Mouse (Mus musculus) C2C12 (cell line): ENCODE data around the gene Tet1. TPM values are rescaled to one million over a fixed set of nuclear protein-coding genes. Genes with fewer than 3 reads are reported as not detected.

Experiments
- H3K27me3 ChIP-seq: one replicate; pipeline ENCODE4 v1.6.1; 2011; ENCODE audit not compliant: control insufficient read depth, insufficient read depth, insufficient read length
- H3K36me3 ChIP-seq: one replicate; pipeline ENCODE4 v1.6.1; 2011; ENCODE audit not compliant: control insufficient read depth, insufficient read depth
- H3K4me3 ChIP-seq: one replicate; pipeline ENCODE4 v1.5.1; 2011; ENCODE audit warnings: mild to moderate bottlenecking, control low read depth; ENCODE audit not compliant: poor library complexity, insufficient read depth, severe bottlenecking
- H3K79me2 ChIP-seq: one replicate; pipeline ENCODE4 v1.6.1; 2011; ENCODE audit not compliant: control insufficient read depth, insufficient read depth
- H3K79me3 ChIP-seq: one replicate; pipeline ENCODE4 v1.6.1; 2011; ENCODE audit warnings: low read depth, control low read depth
- H3ac ChIP-seq: one replicate; pipeline ENCODE3; 2011; ENCODE audit warnings: low read depth; ENCODE audit not compliant: control insufficient read depth, insufficient read length
- CEBPB ChIP-seq: IDR thresholded peaks from one replicate; pipeline ENCODE4 v1.6.1; 2011; ENCODE audit warnings: low read depth, mild to moderate bottlenecking, control low read depth, moderate library complexity
- CTCF ChIP-seq: IDR thresholded peaks from one replicate; pipeline ENCODE4 v1.5.1; 2011; ENCODE audit not compliant: control insufficient read depth, insufficient read depth, insufficient read length
- FOSL1 ChIP-seq: IDR thresholded peaks from one replicate; pipeline ENCODE4 v1.8.0; 2011; ENCODE audit warnings: mild to moderate bottlenecking, low read length; ENCODE audit not compliant: poor library complexity, insufficient read depth, severe bottlenecking
- MAX ChIP-seq: IDR thresholded peaks from one replicate; pipeline ENCODE4 v1.6.1; 2011; ENCODE audit warnings: mild to moderate bottlenecking, control low read depth
- MYOD1 ChIP-seq: IDR thresholded peaks from one replicate; pipeline ENCODE4 v1.6.1; 2011; ENCODE audit warnings: low read depth; ENCODE audit not compliant: control insufficient read depth, insufficient read length
- MYOG ChIP-seq: IDR thresholded peaks from one replicate; pipeline ENCODE4 v1.6.1; 2011; ENCODE audit not compliant: control insufficient read depth, insufficient read length; ENCODE audit errors: extremely low read depth
- USF1 ChIP-seq: IDR thresholded peaks from one replicate; pipeline ENCODE4 v1.6.1; 2011; ENCODE audit warnings: low read depth, mild to moderate bottlenecking, control low read depth, moderate library complexity
- polyA plus RNA-seq: library from polyadenylated mRNA; unstranded; fragments of >200 nt; fragmentation: generic; extraction: Trizol; gene quantifications from one replicate; pipeline ENCODE4 v1.2.1, GENCODE M21; 2012; ENCODE audit warnings: missing spikeins

The Tet1 gene
- polyA plus RNA-seq, 1 experiment: 0.29 TPM

DNA sequence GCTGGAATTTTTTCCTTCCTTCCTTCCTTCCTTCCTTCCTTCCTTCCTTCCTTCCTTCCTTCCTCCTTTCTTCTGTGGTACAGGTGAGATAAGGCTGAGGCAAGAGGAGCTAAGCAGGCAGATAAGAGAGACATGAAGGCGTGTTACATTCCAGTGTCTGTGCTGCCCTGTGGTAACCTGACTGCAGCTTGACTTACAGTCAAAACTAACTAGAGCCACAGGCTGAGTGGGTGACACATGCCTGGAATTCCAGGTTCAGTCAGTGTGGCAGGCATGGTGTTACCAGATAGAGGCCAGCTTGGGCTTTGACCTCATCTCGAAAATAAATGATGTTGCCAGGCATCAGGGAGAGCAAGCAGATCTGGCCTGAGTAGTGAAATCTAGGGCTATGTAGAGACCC lies 53.8 kb downstream of the Tet1 start:
- Histone ChIP-seq H3K79me3 (no peaks in the 10 kb centered on the region), H3K36me3 (no peaks in the 10 kb centered on the region), H3ac (no peak overlapping the region), H3K79me2 (no peaks in the 10 kb centered on the region), H3K27me3 (no peaks in the 10 kb centered on the region), H3K4me3 (no peak overlapping the region)
- no peak for TF ChIP-seq FOSL1
- TF ChIP-seq CEBPB: no peak
- TF ChIP-seq MYOG: no peak
- TF ChIP-seq MAX: no peak

DNA sequence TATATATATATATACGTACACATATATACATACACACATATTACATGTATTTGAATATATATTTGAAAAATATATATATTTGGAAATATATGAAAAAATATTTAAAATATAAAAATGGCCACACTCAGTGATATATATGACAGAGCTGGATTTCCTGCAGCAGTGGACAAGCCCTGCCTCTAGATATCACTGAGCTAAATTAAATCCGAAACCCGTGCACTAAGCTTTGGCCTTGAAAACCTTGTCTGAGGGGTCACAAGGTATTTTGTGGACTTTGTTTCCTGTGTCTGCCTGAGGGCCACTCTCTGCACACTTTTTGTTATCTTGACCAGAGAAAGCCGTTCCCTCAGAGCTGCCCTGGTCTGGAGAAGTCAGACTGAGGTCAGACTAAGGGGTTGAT lies 54.2 kb downstream of the Tet1 start:
- Histone ChIP-seq H3K27me3 (no peaks in the 10 kb centered on the region), H3ac (no peak overlapping the region), H3K79me3 (no peaks in the 10 kb centered on the region), H3K36me3 (no peaks in the 10 kb centered on the region), H3K4me3 (no peak overlapping the region), H3K79me2 (no peaks in the 10 kb centered on the region)
- TF ChIP-seq MYOG: no peak
- no peak for TF ChIP-seq CTCF
- TF ChIP-seq MAX: no peak
- TF ChIP-seq FOSL1: no peak
- TF ChIP-seq CEBPB: no peak
- no peak for TF ChIP-seq USF1
- no peak for TF ChIP-seq MYOD1

DNA sequence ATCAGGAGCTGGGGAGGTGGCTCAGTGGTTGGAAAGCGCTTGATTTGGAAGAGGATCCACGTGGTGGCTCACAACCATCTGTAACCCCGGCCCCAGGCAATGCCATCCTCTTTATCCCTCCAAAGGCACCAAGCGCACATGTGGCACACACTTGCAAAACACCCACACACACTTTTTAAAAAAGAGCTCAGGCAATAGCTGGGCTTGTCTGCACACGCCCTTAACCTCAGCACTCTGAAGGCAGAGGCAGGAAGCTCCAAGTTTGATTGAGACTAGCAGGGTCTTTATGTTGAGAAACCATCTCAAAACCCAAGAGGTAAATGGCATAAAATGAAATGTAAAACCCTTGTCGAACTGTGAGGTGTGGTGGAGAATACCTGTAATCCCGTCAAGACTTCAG lies 57.2 kb downstream of the Tet1 start:
- Histone ChIP-seq H3ac (no peak overlapping the region), H3K27me3 (no peaks in the 10 kb centered on the region), H3K4me3 (no peak overlapping the region), H3K79me3 (no peaks in the 10 kb centered on the region), H3K79me2 (no peaks in the 10 kb centered on the region), H3K36me3 (no peaks in the 10 kb centered on the region)
- TF ChIP-seq CTCF: no peak
- TF ChIP-seq FOSL1: no peak
- TF ChIP-seq CEBPB: no peak
- no peak for TF ChIP-seq USF1
- no peak for TF ChIP-seq MYOD1
- TF ChIP-seq MYOG: no peak
- TF ChIP-seq MAX: no peak

DNA sequence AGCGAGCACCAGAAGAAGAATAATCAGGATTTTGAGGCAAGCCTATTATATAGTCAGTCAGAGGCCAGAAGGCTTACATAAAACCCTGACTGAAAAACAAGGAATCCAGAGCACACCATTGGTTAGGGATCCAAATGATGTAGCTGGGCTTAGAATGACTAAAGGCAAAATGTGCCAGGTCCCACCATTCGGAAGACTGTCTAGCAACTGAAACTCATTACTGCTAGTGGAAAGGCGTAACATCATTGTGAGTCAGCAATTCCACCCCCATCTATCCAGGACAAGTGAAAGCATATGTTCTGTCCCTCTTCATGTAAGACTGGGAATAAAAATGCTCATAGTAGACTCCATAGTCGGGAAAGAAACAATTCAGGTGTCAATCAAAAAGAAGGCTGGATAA lies 57.8 kb downstream of the Tet1 start:
- H3K79me3 ChIP-seq: no peaks in the 10 kb centered on the region
- no peaks in the 10 kb centered on the region for H3K79me2 ChIP-seq
- H3K27me3 ChIP-seq: no peaks in the 10 kb centered on the region
- no peak overlapping the region for H3ac ChIP-seq
- no peak overlapping the region for H3K4me3 ChIP-seq
- TF ChIP-seq MAX: no peak
- no peaks in the 10 kb centered on the region for H3K36me3 ChIP-seq

DNA sequence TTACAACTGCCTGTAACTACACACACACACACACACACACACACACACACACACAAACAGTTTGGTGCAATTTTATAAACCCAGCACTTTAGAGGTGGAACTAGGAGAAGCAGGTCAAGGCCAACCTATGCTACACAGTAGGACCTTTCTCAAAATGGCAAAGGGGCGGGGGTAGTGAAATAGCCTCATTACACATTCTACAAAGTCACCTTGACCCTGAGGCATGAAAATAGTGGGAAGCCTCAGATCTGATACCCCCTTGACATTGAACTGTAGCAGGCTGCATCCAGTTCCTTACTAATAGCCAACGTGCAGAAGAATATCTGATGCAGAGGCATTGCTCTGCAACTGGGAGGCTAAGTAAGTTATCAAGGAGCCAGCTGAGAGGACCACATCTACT lies 60.0 kb downstream of the Tet1 start:
- H3K4me3 ChIP-seq: no peak overlapping the region
- no peaks in the 10 kb centered on the region for H3K79me3 ChIP-seq
- H3ac ChIP-seq: no peak overlapping the region
- no peaks in the 10 kb centered on the region for H3K27me3 ChIP-seq
- H3K79me2 ChIP-seq: no peaks in the 10 kb centered on the region
- H3K36me3 ChIP-seq: no peaks in the 10 kb centered on the region
- TF ChIP-seq MAX (no peak), FOSL1 (no peak), MYOD1 (no peak), MYOG (no peak), CTCF (no peak), USF1 (no peak), CEBPB (no peak)

DNA sequence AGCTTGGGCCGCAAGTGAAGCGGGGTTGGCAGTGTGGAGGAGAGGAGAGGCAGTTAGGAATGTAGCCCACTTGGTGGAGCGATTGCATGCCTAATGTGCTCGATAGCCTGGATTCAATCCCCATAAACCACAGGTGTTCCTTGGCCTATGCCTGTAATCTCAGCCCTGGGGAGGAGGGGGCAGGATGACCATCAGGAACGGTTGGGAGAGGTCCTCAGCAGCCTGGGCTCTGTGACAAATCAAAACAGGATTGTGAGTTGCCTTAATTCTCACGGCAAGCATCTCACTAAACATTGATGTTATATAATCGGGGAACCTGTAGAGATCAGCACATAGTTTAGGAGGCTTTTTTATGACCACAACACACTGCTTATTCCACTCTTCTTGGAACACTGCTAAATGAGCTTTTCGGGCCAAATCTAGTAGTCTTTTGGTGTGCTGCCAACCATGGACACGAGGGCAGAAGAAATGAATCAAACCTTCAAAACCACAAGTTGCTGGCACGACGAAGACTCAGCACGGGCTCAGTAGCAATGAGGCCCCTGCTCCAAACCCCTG lies 61.6 kb downstream of the Tet1 start:
- TF ChIP-seq MYOD1 (no peak), CTCF (peak; percentile 13), CEBPB (no peak), FOSL1 (no peak)
- Histone ChIP-seq H3K4me3 (no peak overlapping the region), H3K27me3 (no peaks in the 10 kb centered on the region), H3K79me2 (no peaks in the 10 kb centered on the region), H3K79me3 (no peaks in the 10 kb centered on the region), H3ac (no peak overlapping the region), H3K36me3 (no peaks in the 10 kb centered on the region)
